Mouse (Mus musculus) gastrocnemius, adult 2 months (tissue): Measurements from ENCODE around the gene Usp19. TPM values are rescaled to one million over a fixed set of nuclear protein-coding genes. Genes with fewer than 3 reads are reported as not detected.

Experiments used
- DNase-seq: peaks from one replicate; pipeline ENCODE4 v3.0.0; 2022
- H3K27ac ChIP-seq: fragments of 200-600 bp; 2 replicates; pipeline ENCODE4 v1.8.1; 2022; ENCODE audit warnings: mild to moderate bottlenecking
- H3K4me3 ChIP-seq: fragments of 200-600 bp; 2 replicates; pipeline ENCODE4 v1.8.1; 2022; ENCODE audit warnings: mild to moderate bottlenecking, moderate library complexity
- CTCF ChIP-seq: fragments of 200-600 bp; IDR thresholded peaks from 2 replicates; pipeline ENCODE4 v1.8.1; 2022; ENCODE audit warnings: antibody characterized with exemption, mild to moderate bottlenecking, moderate library complexity
- intact Hi-C: fragments of 180-260 bp; cut with DNase I; formaldehyde crosslinking; loops from one replicate; pipeline ENCODE4 v1.15.1; 2025
- total RNA-seq, 2 experiments: library from RNA; stranded (reverse); gene quantifications; 2 replicates each; pipeline ENCODE4 v1.2.3; 2021

Gene Usp19
- total RNA-seq, 2 experiments from 2014 or later, result 124 TPM

GRCm38 (mm10) chr9:108478638-108479156, 11.7 kb upstream of the Usp19 start:
- Histone ChIP-seq H3K4me3 (peak overlapping the region; percentile 86), H3K27ac (peak overlapping the region; percentile 96)
- peak; percentile 93 for DNase-seq
- intact Hi-C loops, result no loop called here
- no peak for TF ChIP-seq CTCF

DNA sequence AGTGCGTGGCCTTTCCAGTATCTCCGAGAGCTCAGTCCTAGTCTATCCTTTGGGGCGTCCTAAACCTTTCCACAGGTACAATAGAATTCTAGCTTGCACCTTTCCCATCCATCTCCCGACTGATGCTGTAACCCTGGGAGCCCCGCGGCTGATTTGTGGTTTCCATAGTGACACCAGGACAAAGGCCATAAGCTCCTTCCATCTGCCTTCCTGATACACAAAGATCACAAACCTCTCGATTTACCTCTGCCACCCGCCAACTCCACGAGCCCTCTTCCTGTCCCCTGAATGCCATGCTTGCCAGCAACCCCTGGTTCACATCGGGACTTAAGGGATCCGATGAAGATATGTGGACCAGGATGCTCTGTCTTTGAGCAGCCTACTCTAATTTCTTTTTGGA, 11.2 kb upstream of the Usp19 start:
- Histone ChIP-seq H3K27ac (peak overlapping the region; percentile 96), H3K4me3 (peak overlapping the region; percentile 86)
- peak; percentile 42 for DNase-seq
- no peak for TF ChIP-seq CTCF
- intact Hi-C loops, result no loop called here

DNA sequence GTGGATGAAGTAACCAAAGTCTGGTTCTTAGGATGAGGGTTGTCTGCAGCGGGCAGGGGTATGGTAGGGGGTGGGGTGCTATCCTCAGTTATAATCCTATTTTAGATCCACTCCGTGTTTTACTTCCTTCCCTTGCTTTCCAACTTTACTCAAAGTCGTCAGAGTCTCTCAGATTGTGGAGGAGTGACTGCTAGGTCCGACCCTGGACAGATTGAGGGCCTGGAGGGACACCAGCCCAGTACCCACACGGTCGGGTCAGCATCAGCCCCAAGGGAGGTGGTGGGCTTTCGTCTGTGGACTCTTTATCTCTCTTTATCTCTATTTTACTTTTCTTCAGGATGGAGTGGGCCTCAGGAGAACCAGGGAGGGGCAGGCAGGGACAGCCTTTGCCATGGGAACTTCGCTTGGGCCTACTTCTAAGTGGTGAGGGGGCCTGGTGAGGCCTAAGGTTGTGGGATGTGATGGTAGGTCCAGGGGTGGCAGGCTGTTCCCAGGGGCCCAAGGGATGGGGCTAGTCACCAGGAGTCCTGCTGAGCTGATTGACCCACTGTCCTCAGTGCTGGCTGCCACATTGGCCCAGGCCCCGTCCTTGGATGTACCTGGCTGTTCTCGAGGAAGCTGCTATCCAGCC, 10.6 kb upstream of the Usp19 start, which contains the start of gene Lamb2:
Gene Lamb2, plus strand, starts transcription at position 16 of the 631 bp plus-strand sequence.
- Histone ChIP-seq H3K27ac (peak within 1 kb of the TSS; percentile 96), H3K4me3 (peak within 1 kb of the TSS; percentile 86)
- DNase-seq, result peak; percentile 66
- no peak for TF ChIP-seq CTCF
- intact Hi-C loops, result no loop called here

- Histone ChIP-seq H3K4me3 (peak overlapping the region; percentile 86), H3K27ac (peak overlapping the region; percentile 96)
- intact Hi-C loops, result no loop called here
- DNase-seq, result peak; percentile 35
- no peak for TF ChIP-seq CTCF
Observed at GRCm38 (mm10) chr9:108480813-108481519, 9.4 kb upstream of the Usp19 start.

DNA sequence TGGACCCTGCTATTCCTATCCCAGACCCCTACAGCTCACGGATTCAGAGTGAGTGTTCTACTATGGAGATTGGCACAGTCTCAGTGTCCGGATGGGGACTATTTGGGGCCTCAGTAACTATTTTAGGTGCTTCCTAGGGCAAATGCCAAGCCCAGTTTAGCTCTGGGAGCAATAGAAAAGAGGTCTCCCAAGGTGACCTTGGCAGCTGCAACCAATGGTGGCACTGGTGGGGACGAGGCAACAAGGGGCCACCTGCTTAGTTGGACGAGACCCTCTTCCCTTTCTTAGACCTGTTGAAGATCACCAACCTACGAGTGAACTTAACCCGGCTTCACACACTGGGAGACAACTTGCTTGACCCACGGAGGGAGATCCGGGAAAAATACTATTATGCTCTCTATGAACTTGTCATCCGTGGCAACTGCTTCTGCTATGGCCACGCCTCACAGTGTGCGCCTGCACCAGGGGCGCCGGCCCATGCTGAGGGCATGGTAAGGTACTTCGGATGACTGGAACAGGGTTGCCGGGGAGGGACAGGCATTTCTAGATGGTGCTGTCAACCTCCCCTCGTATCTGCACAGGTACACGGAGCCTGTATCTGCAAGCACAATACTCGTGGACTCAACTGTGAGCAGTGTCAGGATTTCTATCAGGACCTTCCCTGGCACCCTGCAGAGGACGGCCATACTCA, 8.7 kb upstream of the Usp19 start:
- peak overlapping the region; percentile 96 for H3K27ac ChIP-seq
- DNase-seq, result peak; percentile 49
- intact Hi-C loops, result no loop called here
- no peak for TF ChIP-seq CTCF
- peak overlapping the region; percentile 86 for H3K4me3 ChIP-seq

DNA sequence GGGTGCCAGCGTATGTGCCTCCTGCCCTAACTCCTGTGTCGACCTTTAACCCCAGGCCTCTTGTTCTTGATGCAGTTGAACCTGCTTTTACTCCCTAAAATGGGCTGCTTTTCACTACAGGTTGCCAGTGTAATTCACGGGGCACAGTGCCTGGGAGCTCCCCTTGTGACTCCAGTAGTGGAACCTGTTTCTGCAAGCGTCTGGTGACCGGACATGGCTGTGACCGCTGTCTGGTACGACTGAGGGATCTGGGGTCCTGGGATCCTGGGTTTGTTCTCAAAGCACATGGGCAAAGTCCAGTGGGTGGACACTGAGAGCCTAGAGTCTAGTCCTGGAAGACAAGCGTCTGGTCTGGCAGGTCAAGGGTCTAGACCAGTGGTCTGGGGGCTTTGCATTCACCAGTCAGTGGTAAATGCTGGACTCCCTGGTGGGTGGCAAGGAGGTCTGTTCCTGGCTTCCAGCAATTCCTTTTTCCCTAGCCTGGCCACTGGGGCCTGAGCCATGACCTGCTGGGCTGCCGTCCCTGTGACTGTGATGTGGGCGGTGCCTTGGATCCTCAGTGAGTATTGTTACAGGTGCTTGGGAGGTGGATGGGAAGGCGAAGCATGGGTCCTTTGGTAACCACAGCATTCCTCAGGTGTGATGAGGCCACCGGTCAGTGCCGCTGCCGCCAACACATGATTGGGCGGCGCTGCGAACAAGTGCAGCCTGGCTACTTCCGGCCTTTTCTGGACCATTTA, 7.2 kb upstream of the Usp19 start:
- H3K27ac ChIP-seq, result no peak overlapping the region
- DNase-seq, result peak; percentile 17
- no peak for TF ChIP-seq CTCF
- intact Hi-C loops, result no loop called here
- no peak overlapping the region for H3K4me3 ChIP-seq

- Histone ChIP-seq H3K4me3 (no peak overlapping the region), H3K27ac (no peak overlapping the region)
- TF ChIP-seq CTCF, result no peak
- intact Hi-C loops, result no loop called here
- DNase-seq, result peak; percentile 16
Observed at GRCm38 (mm10) chr9:108484021-108484420, 6.4 kb upstream of the Usp19 start.

- no peak for TF ChIP-seq CTCF
- intact Hi-C loops, result no loop called here
- Histone ChIP-seq H3K4me3 (no peak overlapping the region), H3K27ac (no peak overlapping the region)
- no peak for DNase-seq
Observed at GRCm38 (mm10) chr9:108485301-108485875, 5.0 kb upstream of the Usp19 start.

DNA sequence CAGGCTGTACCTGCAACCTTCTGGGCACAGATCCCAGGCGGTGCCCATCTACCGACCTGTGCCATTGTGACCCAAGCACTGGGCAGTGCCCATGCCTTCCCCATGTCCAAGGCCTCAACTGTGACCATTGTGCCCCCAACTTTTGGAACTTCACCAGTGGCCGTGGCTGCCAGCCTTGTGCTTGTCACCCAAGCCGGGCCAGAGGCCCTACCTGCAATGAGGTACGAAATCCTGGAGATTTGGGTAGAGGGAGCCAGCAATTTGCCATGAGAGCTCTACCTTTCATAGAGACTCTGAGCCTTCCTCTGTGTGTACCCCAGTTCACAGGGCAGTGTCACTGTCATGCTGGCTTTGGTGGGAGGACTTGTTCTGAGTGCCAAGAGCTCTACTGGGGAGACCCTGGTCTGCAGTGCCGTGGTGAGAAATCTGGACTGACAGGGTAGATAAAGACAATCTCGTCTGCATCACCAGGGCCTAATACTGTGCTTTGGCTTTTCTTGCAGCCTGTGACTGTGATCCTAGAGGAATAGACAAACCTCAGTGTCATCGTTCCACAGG, 3.4 kb upstream of the Usp19 start:
- intact Hi-C loops, result no loop called here

GRCm38 (mm10) chr9:108488403-108488802, 2.0 kb upstream of the Usp19 start:
- intact Hi-C loops, result no loop called here
- peak; percentile 14 for DNase-seq
- Histone ChIP-seq H3K27ac (no peak overlapping the region), H3K4me3 (no peak overlapping the region)
- TF ChIP-seq CTCF, result no peak

More for the DNA sequence above, 3.4 kb upstream of the Usp19 start:
- H3K4me3 ChIP-seq, result no peak overlapping the region
- no peak for DNase-seq
- no peak for TF ChIP-seq CTCF
- H3K27ac ChIP-seq, result no peak overlapping the region

GRCm38 (mm10) chr9:108489215-108489614, 1.2 kb upstream of the Usp19 start:
- peak overlapping the region; percentile 93; the same call in 1 of the 2 replicates for H3K4me3 ChIP-seq
- intact Hi-C loops, result no loop called here
- DNase-seq, result no peak
- no peak for TF ChIP-seq CTCF
- H3K27ac ChIP-seq, result peak overlapping the region; percentile 97
